Mouse (Mus musculus) kidney, adult 2 months (tissue): ENCODE results near the gene Mrap2. TPM values are rescaled to one million over a fixed set of nuclear protein-coding genes. Genes with fewer than 3 reads are reported as not detected.

Experiments
- DNase-seq: peaks from one replicate; pipeline ENCODE4 v3.0.0; 2021
- H3K27ac ChIP-seq: fragments of 200-500 bp; 2 replicates; pipeline ENCODE4 v1.5.1; 2012; ENCODE audit warnings: low read depth, low read length, control low read depth, inconsistent platforms; ENCODE audit not compliant: insufficient read depth
- H3K27me3 ChIP-seq: fragments of 200-500 bp; replicated peaks from 2 replicates; pipeline ENCODE4 v1.6.1; 2012; ENCODE audit warnings: mild to moderate bottlenecking, moderate library complexity, low read length, inconsistent platforms; ENCODE audit not compliant: control insufficient read depth, insufficient read depth
- H3K36me3 ChIP-seq: fragments of 200-500 bp; 2 replicates; pipeline ENCODE4 v1.6.1; 2012; ENCODE audit warnings: mild to moderate bottlenecking, moderate library complexity, low read length, inconsistent platforms; ENCODE audit not compliant: control insufficient read depth, insufficient read depth
- H3K4me1 ChIP-seq: fragments of 200-500 bp; 2 replicates; pipeline ENCODE4 v1.6.1; 2011; ENCODE audit warnings: low read length; ENCODE audit not compliant: control insufficient read depth, insufficient read depth
- H3K4me3 ChIP-seq: fragments of 200-500 bp; 2 replicates; pipeline ENCODE4 v1.5.1; 2011; ENCODE audit warnings: mild to moderate bottlenecking, low read depth, low read length, control low read depth; ENCODE audit not compliant: insufficient read depth
- CTCF ChIP-seq: fragments of 200-500 bp; conservative IDR thresholded peaks from 2 replicates; pipeline ENCODE4 v1.5.1; 2011; ENCODE audit warnings: low read depth, mild to moderate bottlenecking, control low read depth, low read length, moderate library complexity, mixed read lengths; ENCODE audit not compliant: insufficient read depth, insufficient read length
- POLR2A ChIP-seq: fragments of 200-500 bp; IDR thresholded peaks from one replicate; pipeline ENCODE4 v1.6.1; 2011; ENCODE audit warnings: low read depth, low read length, control low read depth
- WGBS: fragments of 180-500 bp; shearing (Covaris S2); methylation state at CpG from one replicate; pipeline ENCODE4 v1.1.7; 2018; 5-methylcytosine and 5-hydroxymethylcytosine counted together
- polyA plus RNA-seq: library from polyadenylated mRNA; depleted of rRNA; stranded (reverse); fragments of >200 nt; gene quantifications from 2 replicates; pipeline ENCODE4 v1.2.3, GENCODE M21; 2012

Gene Mrap2
- polyA plus RNA-seq, 1 experiment, result 0.28 TPM

DNA sequence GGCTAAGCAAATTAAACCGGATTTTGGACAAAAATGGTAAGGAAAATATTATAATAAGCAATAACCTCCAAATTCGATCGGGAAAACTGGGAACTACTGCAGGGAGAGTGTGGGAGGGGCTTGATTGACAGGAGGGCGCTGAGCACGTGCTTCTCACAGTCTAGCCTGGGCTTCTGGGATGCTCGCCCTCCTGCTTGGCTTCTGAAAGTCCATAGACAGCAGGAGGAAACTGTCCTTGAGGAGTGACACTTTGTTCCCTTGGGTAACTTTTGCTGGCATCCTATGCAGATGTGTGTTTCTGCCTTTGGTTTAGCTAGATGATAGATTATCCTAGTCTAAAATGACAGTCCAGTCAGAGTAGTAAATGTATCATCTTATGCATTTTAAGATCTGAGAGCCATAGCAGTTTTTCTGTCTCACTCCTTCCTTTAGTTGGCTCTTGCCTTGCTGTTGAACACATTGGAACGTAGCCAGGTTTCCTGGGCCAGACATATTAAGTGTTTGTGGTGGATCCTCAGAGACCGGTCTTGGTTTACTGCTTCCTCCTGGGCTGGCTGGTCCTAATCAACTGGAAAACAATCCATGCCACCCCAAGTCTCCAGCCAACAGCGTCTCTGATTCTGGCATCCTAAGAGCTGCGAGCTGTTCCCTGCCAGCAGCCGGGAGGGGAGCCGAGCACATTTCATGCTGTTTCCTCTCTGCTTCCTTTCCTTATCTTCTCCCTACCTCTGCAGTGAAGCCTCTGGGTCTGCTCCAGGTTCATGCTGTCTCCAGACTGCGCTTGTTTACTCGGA, 8.1 kb upstream of the Mrap2 start:
- Histone ChIP-seq H3K4me1 (no peaks in the 10 kb centered on the region), H3K4me3 (no peak overlapping the region), H3K27me3 (no peaks in the 10 kb centered on the region), H3K36me3 (no peaks in the 10 kb centered on the region), H3K27ac (no peak overlapping the region)
- TF ChIP-seq CTCF, result no peak
- no peak for TF ChIP-seq POLR2A
- peak; percentile 13 for DNase-seq
- WGBS, result 58% methylated on average over 14 of the region's 14 CpGs

DNA sequence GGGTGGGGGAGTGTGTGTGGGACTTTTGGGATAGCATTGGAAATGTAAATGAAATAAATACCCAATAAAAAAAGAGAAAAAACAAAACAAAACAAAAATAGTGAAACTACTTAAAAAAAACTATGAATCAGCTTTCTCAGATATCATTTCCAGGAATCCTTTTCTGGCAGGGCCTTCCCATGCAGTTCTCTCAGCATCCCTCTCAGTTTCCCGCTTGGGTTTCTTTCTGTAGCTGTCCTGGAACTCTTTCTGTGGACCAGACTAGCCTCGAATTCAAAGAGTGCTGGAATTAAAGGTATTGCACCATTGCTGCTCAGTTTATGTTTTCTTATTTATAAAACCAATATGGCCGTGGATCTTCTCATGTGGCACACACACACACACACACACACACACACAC, 1.0 kb upstream of the Mrap2 start:
- no peak for TF ChIP-seq POLR2A
- TF ChIP-seq CTCF, result no peak
- Histone ChIP-seq H3K4me1 (no peaks in the 10 kb centered on the region), H3K4me3 (no peak overlapping the region), H3K27ac (no peak overlapping the region), H3K27me3 (0 out of 2 replicates have a peak, but pooled peaks cover 1% of the 10 kb centered on the region), H3K36me3 (no peaks in the 10 kb centered on the region)
- WGBS, result 80% methylated on average over 3 of the region's 3 CpGs
- DNase-seq, result no peak

DNA sequence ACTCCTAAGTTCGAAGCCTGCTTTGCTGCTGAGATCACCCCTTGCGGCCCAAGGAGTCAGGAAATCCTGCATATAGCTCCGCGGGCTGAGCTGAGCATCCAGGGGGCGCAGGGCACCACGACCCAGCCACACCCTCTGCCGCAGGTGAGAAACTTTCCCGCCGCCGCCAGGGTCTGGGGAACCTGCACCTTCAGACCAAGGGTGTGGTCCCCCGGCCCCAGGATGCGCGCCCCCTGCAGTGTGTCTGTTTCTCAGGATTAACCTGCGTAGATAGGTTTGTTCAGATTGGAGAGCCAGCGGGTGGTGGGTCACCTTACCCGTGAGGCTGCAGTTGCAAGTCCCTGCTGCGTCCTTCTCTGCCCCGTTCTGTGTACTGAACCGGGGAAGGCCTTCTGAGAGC, 426 bp downstream of the Mrap2 start:
- H3K4me3 ChIP-seq, result peak overlapping the region; percentile 5; the same call in 1 of the 2 replicates
- no peaks in the 10 kb centered on the region for H3K36me3 ChIP-seq
- H3K27me3 ChIP-seq, result 0 out of 2 replicates have a peak, but pooled peaks cover 1% of the 10 kb centered on the region
- H3K27ac ChIP-seq, result no peak overlapping the region
- no peak for DNase-seq
- 2% methylated on average over 19 of the region's 19 CpGs for WGBS
- no peaks in the 10 kb centered on the region for H3K4me1 ChIP-seq
- TF ChIP-seq POLR2A (no peak), CTCF (no peak)

DNA sequence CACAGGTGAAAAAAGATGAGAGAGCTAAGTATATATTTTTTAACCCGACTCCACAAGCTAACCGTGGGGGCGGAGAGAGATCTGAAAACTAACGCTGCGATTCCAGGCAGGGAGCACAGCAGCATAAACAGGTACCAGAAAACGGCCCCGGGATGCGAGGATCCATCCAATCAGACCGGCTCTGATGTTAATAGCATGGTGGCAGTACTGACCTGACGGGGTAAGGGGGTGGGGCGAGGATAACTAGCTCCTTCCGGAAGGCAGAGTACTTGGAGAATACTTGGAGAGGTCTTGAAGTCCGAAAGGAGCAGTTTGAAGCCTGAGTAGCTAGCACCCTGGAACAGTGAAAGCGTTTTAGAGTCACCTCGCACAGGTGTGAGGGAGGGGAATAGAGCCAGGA, 1.1 kb downstream of the Mrap2 start:
- Histone ChIP-seq H3K4me3 (no peak overlapping the region), H3K36me3 (no peaks in the 10 kb centered on the region), H3K27me3 (0 out of 2 replicates have a peak, but pooled peaks cover 1% of the 10 kb centered on the region), H3K4me1 (no peaks in the 10 kb centered on the region), H3K27ac (no peak overlapping the region)
- TF ChIP-seq CTCF, result no peak
- peak; percentile 9 for DNase-seq
- 5% methylated on average over 15 of the region's 15 CpGs for WGBS

DNA sequence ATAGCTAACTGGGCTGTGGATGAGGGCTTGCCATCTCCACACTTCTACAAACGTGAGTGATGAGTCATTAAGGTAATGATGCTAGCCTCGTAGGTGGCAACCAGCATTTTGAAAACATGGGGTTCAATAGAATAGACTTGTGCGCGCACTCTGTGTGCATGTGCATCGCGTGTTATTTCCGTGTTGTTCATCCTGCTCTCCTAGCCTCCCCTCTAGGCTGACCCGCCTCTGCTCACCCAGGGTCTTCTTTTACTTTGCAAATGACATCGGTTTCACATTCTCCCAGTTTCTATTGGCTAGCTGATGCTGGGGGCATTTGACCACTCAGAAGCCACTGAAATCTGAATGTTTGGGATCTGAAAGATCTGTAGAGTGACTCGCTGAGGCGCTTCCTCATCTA, 1.6 kb downstream of the Mrap2 start:
- Histone ChIP-seq H3K4me1 (no peaks in the 10 kb centered on the region), H3K36me3 (no peaks in the 10 kb centered on the region), H3K27me3 (0 out of 2 replicates have a peak, but pooled peaks cover 1% of the 10 kb centered on the region), H3K27ac (no peak overlapping the region), H3K4me3 (no peak overlapping the region)
- no peak for DNase-seq
- 46% methylated on average over 11 of the region's 11 CpGs for WGBS
- no peak for TF ChIP-seq CTCF
- TF ChIP-seq POLR2A, result no peak

DNA sequence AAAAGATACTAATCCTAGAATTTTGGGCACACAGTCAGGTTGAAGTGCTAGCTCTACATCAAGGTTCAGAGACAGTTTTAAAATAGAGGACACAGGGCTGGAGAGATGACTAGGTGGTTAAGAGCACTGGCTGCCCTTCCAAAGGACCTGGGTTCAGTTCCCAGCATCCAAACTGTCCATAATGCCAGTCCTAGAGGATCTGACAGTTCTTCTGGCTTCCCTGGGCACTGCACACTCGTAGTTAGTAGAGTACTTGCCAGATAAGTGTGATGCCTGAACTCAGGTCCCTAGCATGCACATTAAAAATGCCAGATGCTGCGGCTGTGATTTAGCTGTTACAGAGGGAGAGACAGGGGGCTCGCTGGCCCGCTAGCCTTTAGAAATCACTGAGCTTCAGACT, 2.3 kb downstream of the Mrap2 start:
- TF ChIP-seq POLR2A, result no peak
- TF ChIP-seq CTCF, result no peak
- WGBS, result 85% methylated on average over 4 of the region's 4 CpGs
- Histone ChIP-seq H3K27ac (no peak overlapping the region), H3K4me1 (no peaks in the 10 kb centered on the region), H3K4me3 (no peak overlapping the region), H3K36me3 (no peaks in the 10 kb centered on the region), H3K27me3 (0 out of 2 replicates have a peak, but pooled peaks cover 1% of the 10 kb centered on the region)
- no peak for DNase-seq

DNA sequence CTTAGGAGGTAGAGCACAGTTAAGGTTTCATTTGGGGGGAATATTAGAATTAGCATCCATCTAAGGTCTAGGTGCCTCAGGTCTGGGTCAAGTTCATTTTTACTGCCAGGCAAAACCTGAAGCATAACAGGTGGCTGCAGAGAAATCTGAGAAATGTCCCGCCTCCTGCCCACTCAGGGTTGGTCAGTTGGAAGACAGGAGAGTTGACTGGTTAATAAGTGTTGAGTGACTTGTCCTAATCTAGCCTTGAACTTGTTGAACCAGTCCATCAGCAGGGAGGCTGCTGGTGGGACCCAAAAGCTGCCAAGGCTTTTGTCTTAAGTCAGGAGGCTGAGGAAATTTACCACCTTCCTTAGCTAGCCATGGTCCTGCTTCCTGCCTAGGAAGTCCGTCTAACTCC, 3.8 kb downstream of the Mrap2 start:
- 0 out of 2 replicates have a peak, but pooled peaks cover 1% of the 10 kb centered on the region for H3K27me3 ChIP-seq
- H3K4me1 ChIP-seq, result no peaks in the 10 kb centered on the region
- no peaks in the 10 kb centered on the region for H3K36me3 ChIP-seq
- DNase-seq, result peak; percentile 48
- TF ChIP-seq POLR2A (no peak), CTCF (no peak)
- H3K27ac ChIP-seq, result no peak overlapping the region
- H3K4me3 ChIP-seq, result no peak overlapping the region
- 56% methylated on average over 2 of the region's 2 CpGs for WGBS
